ENCODE assay signal across 15 mouse cellular contexts in the genomic region with DNA sequence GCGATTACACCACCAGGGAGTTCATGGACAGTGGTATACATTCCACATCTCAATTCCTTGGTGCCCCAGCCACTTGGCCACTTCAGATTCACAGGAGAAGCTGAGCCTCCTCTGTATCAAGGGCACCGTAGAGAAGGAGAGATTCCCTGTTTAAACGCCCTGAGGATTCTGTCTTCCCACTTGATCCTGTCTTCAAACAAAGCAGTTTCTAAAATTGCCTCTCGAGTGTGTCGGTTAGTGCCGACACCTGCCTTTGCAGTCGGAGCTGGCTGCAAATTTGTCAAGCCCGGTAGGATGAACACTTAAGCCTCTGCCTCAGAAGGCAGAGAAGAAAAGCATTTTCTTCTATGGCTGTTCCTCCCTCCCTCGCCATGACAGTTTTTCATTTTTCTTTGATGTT. TPM values are rescaled to one million over a fixed set of nuclear protein-coding genes. Genes with fewer than 3 reads are reported as not detected.
DNase-seq lines count a peak whose midpoint lies in the region; ATAC-seq and TF ChIP-seq lines count a peak whose summit lies in the region.
"Had no signal": no experiment of that assay in that cellular context is flagged by ENCODE, and none has a peak within 500 bp of the region (broad histone marks: within the 10 kb centered on the region; RNA-seq: fewer than 3 reads in every experiment).

No protein-coding gene starts in this region.

- ATAC-seq in forebrain, embryonic 15.5 days (replicated peaks): no peak
- ATAC-seq in forebrain, embryonic 13.5 days: no peak

- no peaks in the 10 kb centered on the region for H3K4me1 ChIP-seq in forebrain, embryonic 15.5 days
- 0 out of 2 replicates have a peak, but pooled peaks cover 2% of the 10 kb centered on the region for H3K4me1 ChIP-seq in forebrain, embryonic 13.5 days
- H3K4me1 ChIP-seq: hindbrain, embryonic 10.5 days; limb, embryonic 10.5 days; megakaryocyte, embryonic 14.5 days had no signal

- H3K27ac ChIP-seq in forebrain, embryonic 15.5 days (replicated peaks): peak overlapping the region; percentile 34
- no peak overlapping the region; the same call in 1 of the 2 replicates for H3K27ac ChIP-seq in forebrain, embryonic 13.5 days
- peak overlapping the region; percentile 89 for H3K27ac ChIP-seq in left cerebral cortex, adult 2 months
- H3K27ac ChIP-seq: embryonic facial prominence, embryonic 13.5 days; heart, embryonic 10.5 days; hindbrain, embryonic 10.5 days; limb, embryonic 10.5 days; neural tube, embryonic 13.5 days had no signal

- no peak for TF ChIP-seq CTCF in left cerebral cortex, adult 2 months (IDR thresholded peaks at IDR 0.05)

- H3K9ac ChIP-seq in forebrain, embryonic 15.5 days (replicated peaks): no peak overlapping the region
- H3K9ac ChIP-seq in forebrain, embryonic 13.5 days: no peak overlapping the region
- H3K9ac ChIP-seq: embryonic facial prominence, embryonic 13.5 days; liver, postnatal 0 days; neural tube, embryonic 13.5 days had no signal

- H3K27me3 ChIP-seq in forebrain, embryonic 15.5 days: no peaks in the 10 kb centered on the region
- H3K27me3 ChIP-seq in forebrain, embryonic 13.5 days: no peaks in the 10 kb centered on the region
- H3K27me3 ChIP-seq: embryonic facial prominence, embryonic 13.5 days; megakaryocyte, embryonic 14.5 days; neural tube, embryonic 13.5 days had no signal

- peaks cover 7% of the 10 kb centered on the region for H3K36me3 ChIP-seq in forebrain, embryonic 15.5 days
- H3K36me3 ChIP-seq in forebrain, embryonic 13.5 days (ENCODE audit: poor library complexity, severe bottlenecking): peaks cover 12% of the 10 kb centered on the region

- intact Hi-C loops in left cerebral cortex, adult 2 months (cut with DNase I): loop anchor here (1.0 to 5.0 kb wide), 6 partner anchors 28 to 420 kb away; no protein-coding TSS in a partner anchor
- intact Hi-C loops in left cerebral cortex, postnatal 4 days (cut with DNase I): loop anchor here (10.0 kb wide), 2 partner anchors 162 to 342 kb away; no protein-coding TSS in a partner anchor

- WGBS in forebrain, embryonic 15.5 days: 72% methylated on average over 9 of the region's 9 CpGs
- 81% methylated on average over 9 of the region's 9 CpGs for WGBS in forebrain, embryonic 13.5 days

- no peak overlapping the region for H3K4me3 ChIP-seq in forebrain, embryonic 15.5 days
- no peak overlapping the region for H3K4me3 ChIP-seq in forebrain, embryonic 13.5 days
- H3K4me3 ChIP-seq in left cerebral cortex, adult 2 months: no peak overlapping the region
- H3K4me3 ChIP-seq: embryonic facial prominence, embryonic 13.5 days; heart, embryonic 10.5 days; hindbrain, embryonic 10.5 days; limb, embryonic 10.5 days; megakaryocyte, embryonic 14.5 days; neural tube, embryonic 13.5 days had no signal

- no peak for DNase-seq in left cerebral cortex, adult 2 months (ENCODE audit: extremely low spot score in 1 of 2, low spot score in 2 of 2)
- no peak for DNase-seq in left cerebral cortex, postnatal 4 days
- peak; percentile 46 to 48 for DNase-seq in right cerebral cortex, adult 2 months (ENCODE audit: low spot score in 2 of 2)
- no peak for DNase-seq in right cerebral cortex, postnatal 14 days
- peak; percentile 78 for DNase-seq in telencephalon, adult 2 months (ENCODE audit: low read depth, low spot score)
- no peak for DNase-seq in adrenal gland, postnatal 14 days

- no peak overlapping the region for H3K4me2 ChIP-seq in forebrain, embryonic 15.5 days (replicated peaks)
- H3K4me2 ChIP-seq in forebrain, embryonic 13.5 days: no peak overlapping the region
- H3K4me2 ChIP-seq: embryonic facial prominence, embryonic 13.5 days; neural tube, embryonic 13.5 days had no signal

- H3K9me3 ChIP-seq in forebrain, embryonic 15.5 days: no peaks in the 10 kb centered on the region
- no peaks in the 10 kb centered on the region for H3K9me3 ChIP-seq in forebrain, embryonic 13.5 days (replicated peaks)
- H3K9me3 ChIP-seq: embryonic facial prominence, embryonic 13.5 days; heart, embryonic 10.5 days; hindbrain, embryonic 10.5 days; limb, embryonic 10.5 days; megakaryocyte, embryonic 14.5 days; neural tube, embryonic 13.5 days had no signal

RNA-seq across cellular contexts. Expression of a gene that starts 50.3 kb away (rescaled TPM):
- 19.0 and 19.7 TPM in 2 replicates for polyA plus RNA-seq in forebrain, embryonic 15.5 days (2015; fragmentation: Nextera tagmentation; extraction: Ambion mirVana)
- 18.0 and 19.1 TPM in 2 replicates for polyA plus RNA-seq in forebrain, embryonic 13.5 days (2015; fragmentation: Nextera tagmentation; extraction: Ambion mirVana)
- 10 to 100 TPM; 43.0 to 43.7 TPM for total RNA-seq in left cerebral cortex, adult 2 months (2021)
- 10 to 100 TPM; 33.7 to 36.6 TPM for total RNA-seq in left cerebral cortex, postnatal 4 days (2021)
- 30.4 and 32.8 TPM in 2 replicates for total RNA-seq in adrenal gland, postnatal 14 days (2021)

Comparison
In these comparisons a context has a peak if more than half of its experiments do, and no peak if none do; other contexts are left out.
1. DNase-seq: peak in right cerebral cortex, adult 2 months (2 of 2) and telencephalon, adult 2 months (single experiment); none in left cerebral cortex, adult 2 months (0 of 2), left cerebral cortex, postnatal 4 days (single experiment), right cerebral cortex, postnatal 14 days (single experiment) and adrenal gland, postnatal 14 days (single experiment).